Mouse (Mus musculus) frontal cortex, postnatal 10 days (tissue): ENCODE data around the gene AW822073.
"Not testable (repeated sequence)": the region's sequence is repeated elsewhere in the genome, so short reads cannot be mapped to it uniquely, and the experiment has no call there.

Experiments used
- DNase-seq, 2 experiments: peaks; one replicate each; pipeline ENCODE4 v3.0.0; 2022; ENCODE audit warnings: low spot score in 2 of 2, mixed read lengths in 1 of 2

The AW822073 gene

DNA sequence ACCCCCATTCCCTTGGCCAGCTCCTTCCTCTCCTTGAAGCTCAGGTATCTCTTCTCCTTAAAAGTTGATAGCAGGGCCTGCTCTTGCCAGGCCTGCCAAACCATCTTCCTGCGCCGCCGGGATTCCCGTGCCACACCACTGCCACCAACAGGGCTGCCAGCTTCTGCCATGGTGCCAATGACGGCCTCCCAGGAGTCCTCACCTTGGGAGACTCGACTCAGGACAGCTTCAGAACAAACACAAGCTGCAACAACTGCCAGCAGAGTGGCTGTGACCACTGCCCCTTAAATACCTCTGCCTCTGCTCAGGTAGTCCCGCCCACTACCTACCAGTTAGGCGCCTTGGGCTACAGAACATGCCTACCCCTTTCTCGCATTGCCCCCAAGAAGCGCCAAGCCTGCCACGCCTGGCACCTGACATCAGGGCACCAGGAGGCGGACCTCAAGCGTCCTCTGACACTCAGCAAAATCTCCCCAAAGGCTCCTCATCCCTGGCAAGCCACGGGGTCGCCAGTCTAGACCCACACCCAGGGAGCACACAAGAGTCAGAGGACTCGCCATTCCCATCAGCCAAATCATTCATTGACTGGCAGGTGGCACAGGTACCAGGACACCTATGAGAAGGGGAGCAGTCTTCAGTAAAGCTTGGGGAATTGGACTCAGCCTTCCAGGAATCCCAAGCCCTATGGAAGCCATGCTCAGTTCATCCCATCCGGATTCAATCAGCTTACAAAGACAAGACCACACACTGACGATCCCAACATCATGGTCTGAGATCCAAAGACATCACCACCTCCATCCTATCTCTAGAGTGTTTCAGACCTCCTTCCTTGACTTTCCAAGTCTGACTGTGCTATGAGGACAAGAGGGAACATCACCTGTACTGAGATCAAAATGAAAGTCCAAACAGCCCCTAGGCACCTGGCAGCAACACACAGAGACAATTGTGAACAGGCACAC, at the start of gene AW822073:
Gene AW822073 (minus strand): TSS at position 104 of the 959 bp plus-strand sequence.
- DNase-seq: not testable (repeated sequence)

DNA sequence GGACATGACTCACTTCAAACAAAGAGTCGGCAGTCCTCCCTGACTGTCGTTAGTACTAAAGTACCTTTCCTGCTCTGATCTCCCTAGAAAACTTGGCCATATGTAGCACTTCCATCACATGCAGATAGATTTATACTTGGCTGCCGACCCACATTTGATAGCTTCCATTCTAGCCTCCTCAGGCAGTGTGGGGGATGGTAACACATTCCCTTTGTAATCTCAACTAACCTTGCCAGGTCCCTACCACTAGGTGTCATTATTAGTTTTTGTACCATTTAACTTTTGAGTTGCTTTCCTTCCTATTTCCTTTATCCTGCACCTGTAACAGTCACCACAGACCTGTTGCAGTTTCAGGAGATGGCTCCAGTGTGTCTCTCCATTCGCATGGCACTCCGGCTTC, 33.7 kb upstream of the AW822073 start:
- DNase-seq: no peak

DNA sequence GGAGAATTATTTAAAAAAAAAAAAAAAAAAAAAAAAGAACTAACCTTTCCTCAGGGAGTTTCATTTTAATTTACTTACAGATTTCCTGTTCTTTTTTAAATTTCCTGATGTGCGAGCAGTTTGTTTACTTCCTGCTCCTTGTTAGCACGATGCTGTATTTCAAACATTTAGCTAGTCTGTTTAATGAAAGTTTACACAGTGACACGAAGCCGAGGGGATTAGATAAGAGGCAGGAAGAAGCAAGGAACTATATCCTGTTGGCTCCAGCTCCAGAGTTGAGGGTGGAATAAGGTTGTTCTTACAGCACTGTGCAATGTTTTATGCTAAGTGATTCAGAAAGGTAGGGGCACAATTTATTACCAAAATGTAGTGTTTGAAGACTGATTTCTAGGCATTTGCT, 31.2 kb upstream of the AW822073 start:
- DNase-seq: no peak

- DNase-seq: peak; percentile 88 to 93
Observed at GRCm38 (mm10) chr10:58255213-58255892, 30.6 kb upstream of the AW822073 start, which contains the start of gene Gcc2. Gene Gcc2 (plus strand): TSS chr10:58255497.

GRCm38 (mm10) chr10:58254635-58255175, 30.0 kb upstream of the AW822073 start:
- DNase-seq: no peak

DNA sequence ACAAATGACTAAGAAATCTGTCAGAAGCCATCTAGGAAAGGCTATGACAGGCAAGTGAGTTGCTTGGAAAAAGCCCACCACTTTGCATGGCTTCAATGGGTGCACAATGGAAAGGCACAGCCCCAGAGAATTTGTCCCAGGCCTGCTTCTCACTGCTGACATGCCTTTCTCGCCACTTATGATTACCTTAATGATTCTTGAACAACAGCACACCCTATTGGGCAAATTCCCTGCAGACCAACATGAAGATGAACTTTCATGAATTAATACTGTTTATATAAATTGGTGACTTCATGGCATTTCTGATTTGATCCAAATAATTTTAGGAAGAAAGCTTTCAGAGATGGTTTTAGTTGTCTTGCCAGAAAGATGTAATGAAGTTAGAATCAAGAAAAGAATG, 24.8 kb upstream of the AW822073 start:
- no peak for DNase-seq

DNA sequence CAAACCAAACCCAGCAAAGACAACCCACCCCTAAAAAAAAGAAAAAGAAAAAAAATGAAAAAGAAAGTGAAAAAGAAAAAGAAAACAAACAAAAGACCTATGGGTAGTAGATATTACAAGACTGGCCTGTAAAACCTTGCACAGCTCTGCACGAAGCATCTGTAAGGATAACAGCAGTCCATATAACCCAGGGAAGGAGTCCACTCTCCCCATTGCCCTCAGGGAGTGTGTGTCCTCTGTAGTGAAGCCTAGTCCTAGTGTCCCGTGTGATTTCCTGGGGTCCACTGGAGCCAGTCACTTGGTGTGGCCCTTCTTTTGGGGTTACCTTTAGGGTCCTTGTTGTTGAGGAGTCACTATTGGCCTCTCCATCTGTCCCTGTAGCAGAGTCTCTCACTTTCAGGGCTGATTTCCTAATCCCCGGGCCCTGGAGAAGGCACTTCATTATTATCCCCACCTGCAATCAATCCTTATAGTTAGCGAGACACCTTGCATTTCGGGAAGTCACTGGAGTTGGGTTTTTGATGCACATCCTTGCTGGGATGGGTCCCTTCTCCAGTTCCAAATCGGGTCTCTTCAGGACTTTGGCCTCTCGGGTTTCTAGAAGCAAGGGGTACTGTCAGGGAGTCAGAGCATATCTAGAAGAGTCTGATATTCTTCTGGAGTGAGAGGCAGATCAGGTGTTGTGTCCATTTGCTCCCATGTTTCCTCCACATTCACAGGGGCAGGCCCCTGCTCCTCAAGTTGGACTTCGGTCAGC, 14.4 kb upstream of the AW822073 start:
- DNase-seq: peak; percentile 45 to 62

- no peak for DNase-seq
Observed at GRCm38 (mm10) chr10:58236613-58237012, 11.9 kb upstream of the AW822073 start, which contains the start of gene Gm4981. Gene Gm4981 (minus strand): TSS chr10:58236701.

GRCm38 (mm10) chr10:58234985-58235384, 10.3 kb upstream of the AW822073 start:
- not testable (repeated sequence) for DNase-seq

DNA sequence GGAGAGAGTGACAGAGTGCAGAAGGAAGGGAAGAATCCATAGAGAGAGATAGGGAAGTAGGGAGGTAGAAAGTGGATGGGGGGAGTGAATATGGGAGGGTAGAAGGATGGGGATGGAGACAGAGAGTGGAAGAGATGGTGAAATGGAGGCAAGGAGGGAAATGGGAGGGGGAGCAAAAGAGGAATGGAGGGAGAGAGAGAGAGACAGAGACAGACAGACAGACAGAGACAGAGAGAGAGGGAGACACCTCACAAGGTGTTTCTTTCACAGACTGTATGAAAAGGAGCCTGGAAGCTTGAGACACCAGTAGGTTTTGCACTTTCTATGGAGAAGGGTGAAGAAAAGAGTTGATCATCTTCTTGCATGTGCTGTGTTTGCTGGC, 9.0 kb upstream of the AW822073 start:
- DNase-seq: not testable (repeated sequence)

- not testable (repeated sequence) for DNase-seq
Observed at GRCm38 (mm10) chr10:58233054-58233739, 8.5 kb upstream of the AW822073 start.

DNA sequence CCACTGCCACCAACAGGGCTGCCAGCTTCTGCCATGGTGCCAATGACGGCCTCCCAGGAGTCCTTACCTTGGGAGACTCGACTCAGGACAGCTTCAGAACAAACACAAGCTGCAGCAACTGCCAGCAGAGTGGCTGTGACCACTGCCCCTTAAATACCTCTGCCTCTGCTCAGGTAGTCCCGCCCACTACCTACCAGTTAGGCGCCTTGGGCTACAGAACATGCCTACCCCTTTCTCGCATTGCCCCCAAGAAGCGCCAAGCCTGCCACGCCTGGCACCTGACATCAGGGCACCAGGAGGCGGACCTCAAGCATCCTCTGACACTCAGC, 7.9 kb upstream of the AW822073 start, which contains the start of gene Duxf3:
Gene Duxf3 (minus strand): TSS at position 35 of the 329 bp plus-strand sequence.
- DNase-seq: not testable (repeated sequence)

- DNase-seq: peak; percentile 74
Observed at GRCm38 (mm10) chr10:58231779-58232640, 7.3 kb upstream of the AW822073 start.

GRCm38 (mm10) chr10:58231088-58231487, 6.4 kb upstream of the AW822073 start:
- not testable (repeated sequence) for DNase-seq

- DNase-seq: not testable (repeated sequence)
Observed at GRCm38 (mm10) chr10:58230021-58230420, 5.3 kb upstream of the AW822073 start.

- DNase-seq: not testable (repeated sequence)
Observed at GRCm38 (mm10) chr10:58227798-58228197, 3.1 kb upstream of the AW822073 start.

DNA sequence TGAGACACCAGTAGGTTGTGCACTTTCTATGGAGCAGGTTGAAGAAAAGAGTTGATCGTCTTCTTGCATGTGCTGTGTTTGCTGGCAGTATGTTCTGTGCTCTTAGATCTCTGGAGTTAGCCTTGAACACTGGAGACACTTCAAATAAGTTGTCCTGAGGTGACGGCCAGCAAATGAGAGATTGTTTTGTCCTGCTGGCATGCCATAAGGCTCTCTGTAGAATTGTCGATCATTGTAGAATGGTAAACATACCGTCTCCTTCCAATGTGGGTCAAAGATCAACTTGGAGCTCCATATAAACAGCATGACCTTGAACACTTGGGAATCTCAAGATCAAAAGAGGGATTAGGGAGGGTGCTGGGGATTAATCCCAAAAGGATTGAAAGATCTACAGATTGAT, 1.6 kb upstream of the AW822073 start:
- not testable (repeated sequence) for DNase-seq

- peak; percentile 64 to 73 for DNase-seq
Observed at GRCm38 (mm10) chr10:58223972-58224805, 541 bp downstream of the AW822073 start.

DNA sequence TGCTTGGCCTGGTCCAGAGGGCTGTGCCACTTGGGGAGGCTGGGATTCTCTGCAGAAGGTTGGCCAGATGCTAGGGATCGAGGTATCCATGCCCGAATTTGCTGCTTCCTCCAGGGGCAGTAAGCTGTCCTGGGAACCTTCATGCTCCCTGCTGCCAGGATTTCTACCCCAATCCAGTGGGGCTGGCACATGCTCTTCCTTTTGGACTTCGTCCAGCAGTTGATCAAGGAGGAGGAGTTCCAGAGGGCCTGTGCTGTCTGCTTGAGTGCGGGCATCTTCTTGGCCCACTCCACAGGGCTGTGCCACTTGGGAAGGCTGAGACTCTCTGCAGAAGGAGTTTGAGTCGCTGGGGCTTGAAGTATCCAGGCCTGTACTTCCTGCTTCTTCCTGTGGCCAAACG, 1.6 kb downstream of the AW822073 start:
- not testable (repeated sequence) for DNase-seq
